Mouse (Mus musculus) fibroblast of lung, adult 2 months (primary cell): ENCODE results near the gene Gm5114.
"Not testable (repeated sequence)": the region's sequence is repeated elsewhere in the genome, so short reads cannot be mapped to it uniquely, and the experiment has no call there.

Source experiments
- DNase-seq: peaks from one replicate; pipeline ENCODE4 v3.0.0-alpha.2; 2011; ENCODE audit warnings: low read depth

Gene Gm5114

DNA sequence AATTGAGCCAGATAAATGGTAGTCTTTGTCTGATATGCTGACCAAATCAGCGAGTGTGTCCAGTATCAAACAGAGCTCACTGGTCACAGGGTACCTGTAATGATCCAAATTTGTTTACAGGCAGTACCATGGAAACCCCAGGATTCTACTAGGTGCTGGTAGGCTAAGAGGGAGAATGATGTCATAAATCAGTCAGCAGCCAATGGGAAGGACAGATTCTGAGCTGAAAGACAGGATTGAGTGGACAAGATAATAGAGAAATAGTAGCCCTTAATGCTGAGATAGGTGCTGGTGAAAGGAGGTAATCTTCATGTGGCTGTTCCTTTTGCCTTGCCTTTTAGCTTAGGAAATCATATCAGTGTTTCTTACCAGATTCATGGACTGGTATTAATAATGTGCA is at the start of gene Gm5114:
TSS of gene Gm5114 (minus strand) at position 101 of the 400 bp plus-strand sequence.
- not testable (repeated sequence) for DNase-seq

DNA sequence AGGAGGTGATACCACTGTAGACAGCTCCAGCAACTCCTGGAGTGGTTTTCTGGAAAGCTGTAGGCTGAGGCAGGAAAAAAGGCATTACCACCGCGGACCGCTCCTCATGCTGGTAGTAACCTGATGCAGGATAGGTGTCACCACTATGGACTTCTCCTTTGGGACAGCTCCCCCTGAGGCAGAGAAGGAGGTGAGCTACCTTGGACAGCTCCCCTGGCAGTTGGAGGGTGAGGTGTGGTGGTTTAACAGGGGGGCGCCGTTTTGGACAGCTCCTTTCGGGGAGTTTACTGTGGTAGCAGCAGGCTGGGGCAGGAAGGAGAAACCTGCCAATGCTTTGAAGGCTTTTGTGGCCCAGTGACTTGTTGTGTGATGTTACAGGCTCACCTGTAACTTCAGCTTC is 42.8 kb upstream of the Gm5114 start:
- DNase-seq, result peak; percentile 0

DNA sequence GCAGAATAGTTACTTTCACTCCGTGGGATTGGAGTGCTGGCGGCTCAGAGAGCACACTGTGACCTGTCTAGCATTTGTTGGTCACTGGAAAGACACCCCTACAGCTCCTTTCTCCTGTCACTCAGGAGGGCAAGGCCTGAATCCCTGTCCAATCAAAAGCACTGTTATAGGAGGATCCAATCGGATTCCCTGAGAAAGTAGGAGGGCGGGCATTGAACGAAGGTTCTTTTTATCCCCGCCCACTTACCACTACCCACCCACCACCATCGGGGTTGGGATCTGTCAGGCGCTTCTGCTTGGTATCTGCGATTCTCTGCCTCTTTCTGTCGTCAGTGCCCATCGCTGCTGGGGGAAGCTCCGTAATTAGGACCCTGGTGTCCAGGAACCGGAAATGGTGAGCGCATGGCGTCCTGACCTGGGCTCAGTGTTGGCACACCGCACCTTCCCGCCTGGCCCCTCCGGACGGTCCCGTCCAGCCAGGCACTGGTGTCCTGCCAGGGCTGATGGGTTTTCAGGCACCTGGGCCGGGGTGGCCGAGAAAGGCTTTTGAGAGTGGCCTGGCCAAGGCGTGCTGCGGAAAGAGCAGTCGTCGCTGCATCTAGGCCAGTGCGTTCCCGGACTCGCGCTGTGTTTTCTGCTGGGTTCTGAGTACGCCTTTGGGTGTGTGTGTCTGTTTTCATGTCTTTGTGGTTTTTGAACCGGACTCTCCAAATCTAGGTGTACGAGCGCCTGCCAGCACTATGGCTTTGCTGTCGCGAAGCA is 36.5 kb upstream of the Gm5114 start:
- DNase-seq, result peak; percentile 84

DNA sequence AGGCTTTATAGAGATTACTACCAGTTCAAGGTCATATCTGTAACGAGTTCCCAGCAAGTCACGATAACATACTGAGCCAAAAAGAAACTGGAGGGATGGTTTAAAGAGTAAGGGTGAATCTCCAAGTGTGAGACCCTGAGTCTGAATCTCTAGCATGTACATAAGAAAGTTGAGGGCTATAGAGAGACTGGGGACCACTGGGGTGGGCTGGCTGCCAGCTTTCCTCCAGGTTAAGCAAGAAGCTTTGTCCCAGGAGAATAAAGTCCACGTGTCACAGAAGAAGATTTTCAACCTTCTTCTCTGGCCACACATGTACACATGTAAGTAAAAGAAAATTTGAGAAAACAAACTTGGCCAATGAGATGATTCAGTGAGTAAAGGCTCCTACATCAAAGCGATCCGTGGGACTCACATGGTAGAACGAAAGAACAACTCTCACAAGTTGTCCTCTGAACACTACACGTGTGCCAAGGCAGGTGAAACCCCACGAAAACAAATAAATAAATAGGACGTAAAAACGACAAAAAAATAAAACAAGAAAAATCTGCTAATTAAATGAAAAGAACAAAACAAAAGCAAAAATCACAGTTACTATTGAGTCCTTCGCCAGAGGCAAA is 35.8 kb upstream of the Gm5114 start:
- no peak for DNase-seq

DNA sequence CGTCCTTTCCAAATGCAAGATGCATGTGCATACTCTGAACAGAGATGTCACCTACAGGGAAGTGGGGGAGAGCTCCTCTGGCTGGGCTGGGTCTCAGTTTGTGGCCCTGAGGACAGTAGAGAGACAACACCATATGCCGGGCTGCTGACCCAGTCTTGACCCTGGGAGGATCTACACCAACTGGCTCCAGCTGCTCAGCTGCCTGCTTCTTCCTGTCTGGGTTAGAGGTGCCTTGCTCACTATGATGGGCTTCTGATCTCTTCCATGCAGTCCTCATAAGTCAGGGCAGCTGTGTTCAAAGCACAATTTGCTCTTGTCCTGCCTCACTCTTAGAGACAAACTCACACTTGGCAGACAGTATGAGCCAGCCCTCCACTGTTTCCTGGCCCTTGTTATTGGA is 28.3 kb upstream of the Gm5114 start:
- DNase-seq, result no peak

DNA sequence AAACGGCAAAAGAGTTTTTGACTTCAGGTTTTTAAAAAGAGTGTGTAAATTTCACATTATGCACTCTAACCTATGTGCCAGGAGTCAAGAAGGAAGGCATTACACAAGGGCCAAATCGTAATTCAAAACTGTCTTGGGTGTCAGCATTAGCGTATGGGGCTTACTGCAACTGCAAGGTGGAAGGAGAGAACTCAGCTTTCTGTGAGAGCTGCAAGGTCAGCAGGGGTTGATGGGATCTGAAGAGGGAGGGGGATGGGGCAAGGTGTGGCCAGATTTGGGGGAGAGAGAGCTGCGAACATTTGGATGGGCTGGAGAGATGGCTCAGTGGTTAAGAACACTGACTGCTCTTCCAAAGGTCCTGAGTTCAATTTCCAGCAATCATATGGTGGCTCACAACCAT is 27.4 kb upstream of the Gm5114 start:
- no peak for DNase-seq
